Mouse (Mus musculus) heart, adult 8-10 months (tissue): ENCODE measurements at regions not wholly inside any gene's neighbourhood (a gene's known extent, or its start where the extent isn't known, plus 50 kb on each side); places are given as distances from the start of the nearest gene placed in this dataset.

ENCODE experiments used
- DNase-seq: peaks from one replicate; pipeline ENCODE4 v3.0.0; 2022; ENCODE audit warnings: low spot score

- DNase-seq, result no peak
Measured at GRCm38 (mm10) chr9:79414989-79415388, 303.6 kb downstream of the Col12a1 start.

- no peak for DNase-seq
Measured at GRCm38 (mm10) chr9:79430417-79430816, 288.2 kb downstream of the Col12a1 start.

- DNase-seq, result no peak
Measured at GRCm38 (mm10) chr9:79437636-79438035, 281.0 kb downstream of the Col12a1 start.

GRCm38 (mm10) chr9:79439233-79439960, 279.2 kb downstream of the Col12a1 start:
- no peak for DNase-seq

- DNase-seq, result no peak
Measured at GRCm38 (mm10) chr9:79455226-79455625, 263.4 kb downstream of the Col12a1 start.

GRCm38 (mm10) chr9:79479118-79479517, 239.5 kb downstream of the Col12a1 start:
- DNase-seq, result no peak

- no peak for DNase-seq
Measured at GRCm38 (mm10) chr9:79500253-79500652, 218.4 kb downstream of the Col12a1 start.

- DNase-seq, result no peak
Measured at GRCm38 (mm10) chr9:79502034-79502433, 216.6 kb downstream of the Col12a1 start.

- DNase-seq, result no peak
Measured at GRCm38 (mm10) chr9:79516384-79516783, 202.2 kb downstream of the Col12a1 start.

GRCm38 (mm10) chr9:79517461-79517860, 201.2 kb downstream of the Col12a1 start:
- DNase-seq, result no peak

GRCm38 (mm10) chr9:79518640-79519039, 200.0 kb downstream of the Col12a1 start:
- peak; percentile 16 for DNase-seq

- DNase-seq, result no peak
Measured at GRCm38 (mm10) chr9:79520498-79520897, 198.1 kb downstream of the Col12a1 start.

GRCm38 (mm10) chr9:79523054-79523453, 195.6 kb downstream of the Col12a1 start:
- DNase-seq, result no peak

GRCm38 (mm10) chr9:79525000-79525399, 193.6 kb downstream of the Col12a1 start:
- no peak for DNase-seq

- no peak for DNase-seq
Measured at GRCm38 (mm10) chr9:79526390-79526789, 192.2 kb downstream of the Col12a1 start.

GRCm38 (mm10) chr9:79527331-79527730, 191.3 kb downstream of the Col12a1 start:
- no peak for DNase-seq
